Mouse (Mus musculus): ENCODE data around the gene Rpl18. TPM values are rescaled to one million over a fixed set of nuclear protein-coding genes. Genes with fewer than 3 reads are reported as not detected.

Rpl18 gene
- total RNA-seq, 2 experiments from 2014 or later, result 342 to 393 TPM

- no peak for DNase-seq (ENCODE audit: extremely low spot score in 1 of 2, low spot score in 1 of 2)
Observed at GRCm38 (mm10) chr7:45699523-45700141, 15.6 kb upstream of the Rpl18 start, which contains the start of gene Car11. Gene Car11 (plus strand): TSS chr7:45699843.

- peak; percentile 60 to 75 for DNase-seq (ENCODE audit: extremely low spot score in 1 of 2, low spot score in 1 of 2)
Observed at GRCm38 (mm10) chr7:45700301-45701015, 14.8 kb upstream of the Rpl18 start.

DNA sequence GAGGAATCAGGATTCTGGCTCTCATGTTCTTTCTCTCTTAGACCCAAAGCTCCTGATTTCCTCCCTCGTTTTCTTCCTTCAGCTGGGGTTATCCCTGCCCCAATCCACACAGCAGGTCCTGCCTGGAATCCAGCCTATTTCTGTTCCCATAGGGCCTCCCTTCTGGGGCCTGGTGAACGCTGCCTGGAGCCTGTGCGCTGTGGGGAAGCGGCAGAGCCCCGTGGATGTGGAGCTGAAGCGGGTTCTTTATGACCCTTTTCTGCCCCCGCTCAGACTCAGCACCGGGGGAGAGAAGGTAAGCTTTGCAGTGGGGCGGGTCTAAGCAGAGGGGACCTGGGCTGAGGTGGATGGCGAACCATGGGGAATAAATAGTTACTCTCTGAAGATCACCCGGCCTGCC lies 14.2 kb upstream of the Rpl18 start:
- no peak for DNase-seq (ENCODE audit: extremely low spot score in 1 of 2, low spot score in 1 of 2)

DNA sequence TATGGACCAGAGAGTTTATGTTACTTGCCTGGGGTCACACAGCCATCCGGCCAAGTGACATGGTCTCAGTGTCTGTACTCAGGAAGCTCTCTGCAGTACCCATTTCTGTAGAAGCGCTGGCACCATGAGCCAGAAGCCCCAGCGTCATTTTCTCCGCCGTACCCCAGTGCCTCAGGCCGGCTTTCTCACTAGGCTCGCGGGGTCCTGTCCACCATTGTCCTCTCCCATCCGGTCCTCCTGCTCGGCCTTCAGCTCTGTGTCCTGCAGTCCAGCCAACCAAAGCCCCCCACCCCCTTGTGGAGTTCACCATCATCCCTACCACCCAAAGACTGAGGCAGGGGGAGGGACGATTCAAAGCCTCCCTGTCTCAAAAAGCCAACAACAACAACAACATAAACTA lies 13.7 kb upstream of the Rpl18 start:
- no peak for DNase-seq (ENCODE audit: extremely low spot score in 1 of 2, low spot score in 1 of 2)

DNA sequence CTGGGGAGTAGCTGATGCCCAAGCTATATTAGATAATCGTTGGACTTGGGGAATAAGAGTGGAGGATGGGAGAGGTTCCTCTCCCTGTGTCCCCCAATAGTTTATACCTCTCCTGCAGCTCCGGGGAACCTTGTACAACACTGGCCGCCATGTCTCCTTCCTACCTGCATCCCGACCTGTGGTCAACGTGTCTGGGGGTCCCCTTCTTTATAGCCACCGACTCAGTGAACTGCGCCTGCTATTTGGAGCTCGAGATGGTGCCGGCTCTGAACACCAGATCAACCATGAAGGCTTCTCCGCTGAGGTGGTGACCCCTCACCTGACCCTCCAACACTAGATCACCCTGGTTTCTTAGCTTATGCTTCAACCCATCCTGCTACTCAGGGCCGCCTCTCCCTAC lies 12.9 kb upstream of the Rpl18 start:
- DNase-seq (ENCODE audit: extremely low spot score in 1 of 2, low spot score in 1 of 2), result no peak

DNA sequence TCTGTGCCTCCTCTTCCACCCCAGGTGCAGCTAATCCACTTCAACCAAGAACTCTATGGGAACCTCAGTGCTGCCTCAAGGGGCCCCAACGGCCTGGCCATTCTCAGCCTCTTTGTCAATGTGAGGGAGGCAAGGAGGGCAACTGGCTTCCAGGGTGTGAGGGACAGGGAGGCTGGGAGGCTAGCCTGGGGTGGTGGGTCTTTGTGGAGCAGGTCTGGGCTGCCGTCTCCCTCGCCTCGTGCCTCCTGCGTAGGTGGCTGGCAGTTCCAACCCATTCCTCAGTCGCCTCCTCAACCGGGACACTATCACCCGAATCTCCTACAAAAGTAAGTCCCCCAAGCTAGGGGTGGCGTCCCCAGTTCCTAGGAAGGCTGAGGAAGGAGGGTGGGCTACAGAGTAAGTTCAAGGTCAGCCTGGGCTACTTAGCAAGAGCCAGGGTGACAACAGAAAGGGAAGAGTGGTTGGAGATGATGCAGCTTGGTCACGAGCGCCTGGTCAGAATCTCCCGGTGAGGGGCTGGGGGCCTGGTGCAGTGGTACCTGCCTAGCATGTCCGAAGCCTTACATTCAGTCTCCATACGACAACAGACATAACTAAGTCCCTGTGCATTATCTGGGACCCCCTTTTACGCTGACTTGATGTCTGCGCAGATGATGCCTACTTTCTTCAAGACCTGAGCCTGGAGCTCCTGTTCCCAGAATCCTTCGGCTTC lies 12.3 kb upstream of the Rpl18 start:
- no peak for DNase-seq (ENCODE audit: extremely low spot score in 1 of 2, low spot score in 1 of 2)

- DNase-seq (ENCODE audit: extremely low spot score in 1 of 2, low spot score in 1 of 2), result no peak
Observed at GRCm38 (mm10) chr7:45703521-45704033, 11.7 kb upstream of the Rpl18 start.

DNA sequence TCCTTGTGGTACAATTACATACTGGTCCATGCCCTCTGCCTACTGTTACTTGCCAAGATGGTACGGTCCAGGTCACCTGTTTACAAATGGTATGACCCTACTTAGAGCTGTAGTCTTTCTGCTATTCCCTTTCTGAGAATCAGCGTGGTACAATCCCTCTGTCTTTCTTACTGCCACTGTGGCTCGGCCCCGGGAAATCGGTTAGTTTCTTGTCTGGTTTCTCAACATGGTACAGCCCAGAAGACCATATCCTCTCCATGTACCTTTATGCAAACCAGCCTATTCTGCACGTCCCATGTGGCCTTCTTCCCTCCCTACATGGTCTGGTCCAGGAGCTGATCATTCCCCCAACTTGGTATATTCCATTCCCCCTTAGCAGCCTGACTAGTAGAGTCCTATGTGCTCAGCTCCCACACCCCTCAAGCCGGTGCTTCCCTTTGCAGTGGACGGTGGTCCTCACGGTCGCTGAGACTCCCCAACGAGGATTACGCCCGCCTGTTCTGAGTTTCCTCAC lies 11.2 kb upstream of the Rpl18 start:
- peak in 1 of 2 experiments; percentile 56 for DNase-seq (ENCODE audit: extremely low spot score in 1 of 2, low spot score in 1 of 2)

GRCm38 (mm10) chr7:45704730-45705442 lies 10.4 kb upstream of the Rpl18 start, which contains the start of gene Dbp:
Gene Dbp (plus strand): TSS chr7:45705088.
- DNase-seq (ENCODE audit: extremely low spot score in 1 of 2, low spot score in 1 of 2), result peak; percentile 90 to 92

DNA sequence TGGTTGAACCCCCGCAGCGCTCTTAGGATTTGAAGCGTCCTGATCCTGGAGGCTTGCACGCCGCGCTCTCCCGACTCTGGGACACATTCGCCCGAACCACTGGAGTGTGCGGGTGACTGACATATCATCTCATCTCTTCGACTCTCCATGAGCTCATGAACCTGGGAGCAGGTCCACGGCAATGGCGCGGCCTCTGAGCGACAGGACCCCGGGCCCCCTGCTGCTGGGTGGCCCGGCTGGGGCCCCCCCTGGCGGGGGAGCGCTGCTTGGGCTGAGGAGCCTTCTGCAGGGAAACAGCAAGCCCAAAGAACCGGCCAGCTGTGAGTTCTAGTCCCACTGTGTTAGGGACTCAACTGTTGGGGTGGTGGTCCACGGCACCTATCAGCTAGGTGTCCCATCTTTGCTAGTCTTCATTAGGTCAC lies 9.8 kb upstream of the Rpl18 start:
- DNase-seq (ENCODE audit: extremely low spot score in 1 of 2, low spot score in 1 of 2), result no peak

- DNase-seq (ENCODE audit: extremely low spot score in 1 of 2, low spot score in 1 of 2), result peak; percentile 67 to 68
Observed at GRCm38 (mm10) chr7:45705873-45706281, 9.4 kb upstream of the Rpl18 start.

- DNase-seq (ENCODE audit: extremely low spot score in 1 of 2, low spot score in 1 of 2), result peak; percentile 68 to 79
Observed at GRCm38 (mm10) chr7:45706721-45707241, 8.5 kb upstream of the Rpl18 start.

DNA sequence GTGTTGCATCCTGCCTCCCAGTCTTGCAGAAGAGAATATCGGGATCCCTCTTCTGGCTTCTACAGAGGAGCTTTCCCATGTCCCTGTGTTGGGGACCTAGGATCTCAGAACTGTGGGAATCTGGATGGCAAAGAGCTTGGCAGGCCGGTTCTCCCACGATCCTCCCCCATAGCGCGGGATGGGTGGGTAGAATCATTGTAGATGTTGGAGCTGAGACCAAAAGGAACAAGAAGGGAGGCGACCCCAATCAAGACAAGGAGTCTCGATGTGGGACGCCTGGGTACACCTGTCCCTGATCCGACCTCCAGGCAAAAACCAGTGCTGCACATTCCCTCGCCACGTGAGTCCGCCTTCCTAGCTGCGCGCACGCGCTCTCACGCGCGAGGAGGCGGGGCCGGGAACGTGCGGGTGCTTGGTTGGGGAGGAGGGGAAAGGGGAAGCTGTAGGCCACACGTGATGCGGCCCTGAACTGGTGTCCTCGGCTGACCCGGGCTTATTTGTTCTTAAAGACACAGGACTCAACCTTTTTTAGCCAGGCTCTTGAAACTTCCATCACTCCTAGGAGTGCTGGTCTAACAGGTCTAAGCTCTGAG lies 7.8 kb upstream of the Rpl18 start:
- DNase-seq (ENCODE audit: extremely low spot score in 1 of 2, low spot score in 1 of 2), result peak; percentile 91 to 96

DNA sequence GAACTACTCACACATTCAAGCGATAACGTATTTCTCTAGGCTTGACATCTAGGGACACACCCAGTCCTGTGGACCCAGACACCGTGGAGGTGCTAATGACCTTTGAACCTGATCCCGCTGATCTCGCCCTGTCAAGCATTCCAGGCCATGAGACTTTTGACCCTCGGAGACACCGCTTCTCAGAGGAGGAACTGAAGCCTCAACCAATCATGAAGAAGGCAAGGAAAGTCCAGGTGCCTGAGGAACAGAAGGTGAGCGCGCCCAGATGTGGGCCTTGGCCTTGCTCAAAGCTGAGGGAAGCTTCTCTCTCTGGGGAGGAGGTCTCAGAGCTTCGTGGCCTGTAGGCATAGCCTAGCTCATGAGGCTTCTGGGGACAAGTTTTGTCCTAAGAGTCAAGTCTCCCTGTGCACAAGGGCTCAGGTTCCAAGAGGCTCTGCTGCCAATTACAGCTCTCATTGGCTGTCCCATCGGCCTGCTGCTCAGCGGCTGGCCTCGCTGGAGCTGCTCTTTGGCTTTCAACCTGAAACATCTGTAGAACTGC lies 7.0 kb upstream of the Rpl18 start:
- DNase-seq (ENCODE audit: extremely low spot score in 1 of 2, low spot score in 1 of 2), result no peak

DNA sequence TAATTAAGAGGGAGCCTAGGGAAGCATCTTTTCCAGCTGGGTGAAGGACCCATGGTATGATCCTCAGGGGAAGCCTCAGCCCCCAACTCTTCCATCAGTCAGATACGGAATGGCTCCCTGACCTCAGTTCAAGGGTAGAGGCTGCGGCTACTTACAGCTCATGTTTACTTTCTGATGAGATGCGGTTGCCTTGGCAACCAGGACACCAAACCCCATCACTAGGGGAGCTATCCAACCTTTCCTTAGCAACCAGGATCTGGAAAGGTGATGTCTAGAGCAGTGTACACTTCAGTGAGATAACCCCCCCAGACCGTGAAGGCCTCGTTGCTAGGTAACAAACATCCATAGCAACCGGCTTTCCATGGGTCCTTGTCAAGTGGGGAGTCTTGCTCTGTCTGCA lies 6.2 kb upstream of the Rpl18 start:
- DNase-seq (ENCODE audit: extremely low spot score in 1 of 2, low spot score in 1 of 2), result no peak

GRCm38 (mm10) chr7:45709677-45710355 lies 5.4 kb upstream of the Rpl18 start:
- no peak for DNase-seq (ENCODE audit: extremely low spot score in 1 of 2, low spot score in 1 of 2)

- DNase-seq (ENCODE audit: extremely low spot score in 1 of 2, low spot score in 1 of 2), result no peak
Observed at GRCm38 (mm10) chr7:45710477-45711191, 4.6 kb upstream of the Rpl18 start.

DNA sequence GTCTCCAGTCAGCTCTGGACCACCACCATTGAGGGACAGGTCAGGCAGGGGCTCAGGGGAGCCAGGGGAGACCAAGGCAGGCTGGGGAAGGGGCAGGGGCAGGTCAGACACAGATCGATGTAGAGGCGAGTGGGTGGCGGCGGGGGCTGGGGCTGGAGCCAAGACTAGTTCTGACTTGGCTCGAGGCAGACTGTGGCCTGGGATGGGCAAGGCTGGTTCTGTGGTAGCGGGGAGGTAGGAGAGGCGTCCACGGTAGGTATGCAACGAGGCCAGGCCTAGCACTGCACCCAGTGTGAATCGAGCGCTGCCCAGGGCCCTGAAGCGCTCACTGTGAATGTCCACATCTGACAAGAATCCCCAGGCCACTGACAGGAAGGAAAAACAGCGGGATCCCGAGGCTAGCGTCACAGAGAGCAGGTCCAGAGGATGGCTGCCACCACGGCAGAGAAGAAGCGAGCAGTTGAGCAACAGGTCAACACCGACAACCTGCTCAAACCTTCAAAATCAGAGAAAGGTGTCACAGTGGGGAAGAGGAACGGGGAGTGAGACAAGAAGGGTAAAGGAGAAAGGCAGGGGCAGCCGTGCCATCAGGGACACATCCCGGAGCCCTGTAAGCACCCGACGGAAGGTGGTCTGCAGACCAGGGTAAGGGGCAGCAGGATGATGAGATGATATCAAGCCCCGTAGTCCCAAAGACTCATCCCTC lies 3.8 kb upstream of the Rpl18 start:
- no peak for DNase-seq (ENCODE audit: extremely low spot score in 1 of 2, low spot score in 1 of 2)

All from layer of hippocampus, postnatal 25 days (tissue).